Mouse (Mus musculus) intestine, embryonic 16.5 days (tissue): ENCODE data around the gene Nrros. TPM values are rescaled to one million over a fixed set of nuclear protein-coding genes. Genes with fewer than 3 reads are reported as not detected.
A peak's percentile ranks its signal among the peaks of the same experiment; 100 is the strongest.
"Not testable (repeated sequence)": the region's sequence is repeated elsewhere in the genome, so short reads cannot be mapped to it uniquely, and the experiment has no call there.

Experiments used
- ATAC-seq: fragments of 200-750 bp; cut with Nextera tagmentation; 2 replicates; pipeline ENCODE4 v1.8.0; 2017; ENCODE audit warnings: moderate TSS enrichment, moderate library complexity
- H3K27ac ChIP-seq: fragments of 300-500 bp; sonication (generic); 2 replicates; pipeline ENCODE4 v1.5.1; 2014; ENCODE audit warnings: mild to moderate bottlenecking, low read length
- H3K27me3 ChIP-seq: fragments of 300-500 bp; sonication (generic); replicated peaks from 2 replicates; pipeline ENCODE4 v1.6.1; 2014; ENCODE audit warnings: low read length, control low read depth, mixed read lengths; ENCODE audit not compliant: control insufficient read depth, insufficient read depth
- H3K36me3 ChIP-seq: fragments of 300-500 bp; sonication (generic); 2 replicates; pipeline ENCODE4 v1.6.1; 2014; ENCODE audit warnings: low read length, control low read depth; ENCODE audit not compliant: control insufficient read depth, insufficient read depth
- H3K4me1 ChIP-seq: fragments of 300-500 bp; sonication (generic); 2 replicates; pipeline ENCODE4 v1.6.1; 2014; ENCODE audit warnings: low read length, control low read depth, mixed read lengths; ENCODE audit not compliant: control insufficient read depth, insufficient read depth
- H3K4me2 ChIP-seq: fragments of 300-500 bp; sonication (generic); 2 replicates; pipeline ENCODE4 v1.6.1; 2014; ENCODE audit warnings: low read depth, low read length, control low read depth
- H3K4me3 ChIP-seq: fragments of 300-500 bp; sonication (generic); 2 replicates; pipeline ENCODE4 v1.5.1; 2014; ENCODE audit warnings: mild to moderate bottlenecking, low read length
- H3K9ac ChIP-seq: fragments of 300-500 bp; sonication (generic); 2 replicates; pipeline ENCODE4 v1.6.1; 2014; ENCODE audit warnings: low read depth, low read length
- H3K9me3 ChIP-seq: fragments of 300-500 bp; sonication (generic); 2 replicates; pipeline ENCODE4 v1.6.1; 2016; ENCODE audit warnings: low read length, control low read depth; ENCODE audit not compliant: control insufficient read depth
- WGBS: fragments of 180-500 bp; shearing (Covaris S2); extraction: QIAGEN DNeasy Blood & Tissue Kit; methylation state at CpG from one replicate; pipeline ENCODE4 v1.1.7; 2014; 5-methylcytosine and 5-hydroxymethylcytosine counted together
- polyA plus RNA-seq: library from polyadenylated mRNA; unstranded; fragments of >200 nt; fragmentation: Nextera tagmentation; extraction: Ambion mirVana; gene quantifications from 2 replicates; pipeline ENCODE4 v1.2.1, GENCODE M21; 2015

Nrros gene
- polyA plus RNA-seq, 1 experiment from 2014 or later: 13.1 TPM

DNA sequence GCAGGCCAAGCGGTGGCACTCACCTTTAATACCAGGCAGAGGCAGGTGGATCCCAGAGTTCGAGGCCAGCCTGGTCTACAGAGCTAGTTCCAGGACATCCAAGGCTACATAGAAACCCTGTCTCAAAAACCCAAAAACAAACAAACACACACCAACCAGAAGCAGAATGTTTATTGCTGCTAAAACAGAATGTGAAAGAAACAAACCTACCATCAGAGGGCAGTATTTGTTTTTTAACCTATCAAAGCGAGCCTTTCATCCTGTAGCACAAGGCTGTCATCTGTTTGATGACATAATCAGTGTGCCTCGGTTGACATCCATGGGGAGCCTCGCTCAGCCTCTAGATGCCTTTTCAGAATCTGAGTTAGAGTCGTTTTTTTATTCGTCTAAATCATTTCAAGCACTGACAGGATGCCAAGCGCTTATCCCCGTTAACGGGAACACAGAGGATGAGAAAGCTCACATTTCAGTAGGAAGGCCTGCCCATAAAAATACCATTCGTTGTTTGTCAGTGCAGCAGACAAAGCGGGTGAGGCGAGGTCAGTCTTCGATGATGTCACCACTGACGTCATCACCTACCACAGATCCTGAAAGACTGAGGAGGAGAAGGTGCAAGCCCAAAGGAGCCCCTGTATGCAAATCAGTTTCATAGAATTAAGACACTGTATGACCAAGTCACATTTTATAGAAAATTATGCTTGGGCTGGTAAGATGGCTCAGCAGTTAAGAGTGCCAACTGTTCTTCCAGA lies 54.3 kb downstream of the Nrros start:
- no peak overlapping the region for H3K4me2 ChIP-seq
- H3K27me3 ChIP-seq: no peaks in the 10 kb centered on the region
- no peak overlapping the region for H3K9ac ChIP-seq
- 73% methylated on average over 15 of the region's 15 CpGs for WGBS
- no peak overlapping the region for H3K4me3 ChIP-seq
- ATAC-seq: no peak
- no peaks in the 10 kb centered on the region for H3K9me3 ChIP-seq
- H3K36me3 ChIP-seq: peaks cover 5% of the 10 kb centered on the region; the same call in 1 of the 2 replicates
- H3K27ac ChIP-seq: no peak overlapping the region
- H3K4me1 ChIP-seq: no peaks in the 10 kb centered on the region

GRCm38 (mm10) chr16:32108578-32108977 lies 56.8 kb downstream of the Nrros start:
- no peak overlapping the region for H3K4me2 ChIP-seq
- no peaks in the 10 kb centered on the region for H3K9me3 ChIP-seq
- H3K4me3 ChIP-seq: no peak overlapping the region
- H3K27ac ChIP-seq: no peak overlapping the region
- WGBS: 92% methylated on average over 2 of the region's 2 CpGs
- no peaks in the 10 kb centered on the region for H3K4me1 ChIP-seq
- no peak for ATAC-seq
- peaks cover 5% of the 10 kb centered on the region; the same call in 1 of the 2 replicates for H3K36me3 ChIP-seq
- H3K9ac ChIP-seq: no peak overlapping the region
- no peaks in the 10 kb centered on the region for H3K27me3 ChIP-seq

DNA sequence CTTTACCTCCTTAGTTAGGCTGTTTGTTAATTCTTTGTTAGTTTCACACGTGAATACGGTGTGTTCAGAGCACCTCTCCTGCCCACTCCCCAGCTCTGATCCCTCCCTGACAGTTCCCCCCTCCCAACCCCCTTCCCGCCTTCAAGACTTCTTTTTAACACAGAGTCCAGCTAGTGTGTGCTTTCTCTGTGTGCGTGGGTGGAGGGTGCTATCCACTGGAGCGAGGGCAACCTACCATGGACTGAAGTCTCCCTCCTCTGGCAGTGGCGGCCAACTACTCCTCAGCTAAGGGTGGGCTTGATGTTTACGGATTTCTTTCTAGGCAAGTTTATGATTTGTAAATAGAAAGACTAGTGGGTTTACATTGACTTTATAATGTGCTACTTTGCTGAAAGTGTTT lies 57.2 kb downstream of the Nrros start:
- Histone ChIP-seq H3K36me3 (peaks cover 5% of the 10 kb centered on the region; the same call in 1 of the 2 replicates), H3K4me3 (no peak overlapping the region), H3K9ac (no peak overlapping the region), H3K4me1 (no peaks in the 10 kb centered on the region), H3K9me3 (no peaks in the 10 kb centered on the region), H3K27ac (no peak overlapping the region), H3K27me3 (no peaks in the 10 kb centered on the region), H3K4me2 (no peak overlapping the region)
- WGBS: 82% methylated on average over 7 of the region's 7 CpGs
- ATAC-seq: no peak

- H3K36me3 ChIP-seq: peaks cover 5% of the 10 kb centered on the region; the same call in 1 of the 2 replicates
- no peak overlapping the region for H3K4me2 ChIP-seq
- no peak for ATAC-seq
- no peaks in the 10 kb centered on the region for H3K4me1 ChIP-seq
- no peak overlapping the region for H3K27ac ChIP-seq
- 90% methylated on average over 12 of the region's 12 CpGs for WGBS
- H3K9me3 ChIP-seq: no peaks in the 10 kb centered on the region
- H3K27me3 ChIP-seq: no peaks in the 10 kb centered on the region
- no peak overlapping the region for H3K9ac ChIP-seq
- H3K4me3 ChIP-seq: no peak overlapping the region
Measured at GRCm38 (mm10) chr16:32107342-32108045, 57.9 kb downstream of the Nrros start.

DNA sequence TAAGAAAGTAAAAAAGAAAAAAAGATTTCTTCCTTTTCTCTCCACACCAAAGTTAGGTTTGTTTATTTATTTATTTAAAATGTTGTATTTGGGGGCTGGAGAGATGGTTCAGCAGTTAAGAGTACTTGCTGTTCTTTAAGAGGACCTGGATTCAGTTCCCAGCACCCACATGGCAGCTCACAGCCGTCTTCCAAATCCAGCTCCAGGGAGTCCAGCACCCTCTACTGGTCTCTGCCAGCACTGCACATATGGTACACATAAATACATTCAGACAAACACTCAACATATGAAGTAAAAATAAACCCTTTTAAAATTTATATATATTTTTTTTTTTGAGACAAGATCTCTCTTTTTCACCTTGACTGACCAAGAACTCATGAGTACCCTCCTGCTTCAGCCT lies 59.7 kb downstream of the Nrros start:
- Histone ChIP-seq H3K27ac (no peak overlapping the region), H3K9ac (no peak overlapping the region), H3K27me3 (no peaks in the 10 kb centered on the region), H3K4me2 (no peak overlapping the region), H3K4me3 (no peak overlapping the region), H3K4me1 (no peaks in the 10 kb centered on the region), H3K9me3 (no peaks in the 10 kb centered on the region), H3K36me3 (peaks cover 5% of the 10 kb centered on the region; the same call in 1 of the 2 replicates)
- ATAC-seq: no peak
- 89% methylated on average over 1 of the region's 1 CpGs for WGBS

DNA sequence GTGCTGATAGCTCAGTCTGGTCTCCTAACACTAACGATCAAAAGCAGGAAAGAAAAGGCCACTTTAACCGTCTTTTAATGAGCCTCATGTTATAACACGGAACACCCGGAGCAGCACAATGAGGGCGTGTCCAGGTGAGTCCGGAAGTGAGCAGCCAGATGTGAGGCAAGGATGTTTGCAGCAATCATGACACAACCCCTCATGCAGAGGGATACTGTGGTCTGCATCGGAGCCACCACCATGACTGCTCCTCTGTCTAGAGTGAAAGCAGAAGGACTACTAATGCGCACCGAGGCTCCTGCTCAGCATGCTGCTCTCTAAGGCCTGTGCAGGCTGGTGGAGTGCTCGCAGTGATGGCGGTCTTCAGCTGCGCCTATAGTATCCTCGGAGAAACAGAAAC lies 63.1 kb downstream of the Nrros start:
- Histone ChIP-seq H3K9me3 (no peaks in the 10 kb centered on the region), H3K4me2 (no peak overlapping the region), H3K27ac (no peak overlapping the region), H3K27me3 (no peaks in the 10 kb centered on the region), H3K36me3 (peaks cover 5% of the 10 kb centered on the region; the same call in 1 of the 2 replicates), H3K4me1 (peaks cover 9% of the 10 kb centered on the region; the same call in 1 of the 2 replicates), H3K4me3 (no peak overlapping the region), H3K9ac (no peak overlapping the region)
- no peak for ATAC-seq
- WGBS: 83% methylated on average over 13 of the region's 13 CpGs

DNA sequence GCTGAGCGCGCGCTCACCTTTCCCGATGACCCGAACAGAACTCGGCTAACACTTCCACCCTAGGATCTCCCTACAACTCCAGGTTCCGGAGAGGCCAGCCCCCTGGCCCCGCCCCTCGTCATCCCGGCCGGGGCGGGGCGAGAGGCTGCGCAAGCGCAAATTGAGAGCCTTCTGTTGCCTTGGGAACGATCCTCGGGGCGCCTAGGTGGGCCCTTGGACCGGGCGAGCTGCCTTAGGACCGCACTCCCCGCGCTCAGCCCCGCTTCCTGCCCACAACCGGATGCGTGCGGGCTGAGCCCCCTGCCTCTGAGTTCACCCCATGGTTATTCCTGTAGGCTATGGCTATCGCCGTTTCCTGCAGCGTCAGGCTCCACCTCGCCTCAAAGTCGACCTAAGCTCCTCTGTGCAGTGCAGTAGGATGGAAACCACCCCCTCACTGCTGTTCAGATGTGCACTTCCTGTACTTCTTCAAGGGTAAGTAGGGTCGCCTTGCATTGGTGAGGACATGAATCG lies 65.7 kb downstream of the Nrros start, which contains the start of the genes Pigx and Cep19:
Gene Pigx, minus strand, starts transcription at position 103 of the 513 bp plus-strand sequence.
Gene Cep19, plus strand, starts transcription at position 163 of the 513 bp plus-strand sequence.
- H3K9ac ChIP-seq: peak within 1 kb of the TSS; percentile 94
- H3K4me2 ChIP-seq: peak within 1 kb of the TSS; percentile 87
- peaks cover 9% of the 10 kb centered on the region; the same call in 1 of the 2 replicates for H3K4me1 ChIP-seq
- no peaks in the 10 kb centered on the region for H3K27me3 ChIP-seq
- H3K9me3 ChIP-seq: no peaks in the 10 kb centered on the region
- WGBS: 0% methylated on average over 34 of the region's 34 CpGs
- ATAC-seq: peak; percentile 98
- peak within 1 kb of the TSS; percentile 93 for H3K4me3 ChIP-seq
- peak within 1 kb of the TSS; percentile 82 for H3K27ac ChIP-seq
- peaks cover 3% of the 10 kb centered on the region; the same call in 1 of the 2 replicates for H3K36me3 ChIP-seq

GRCm38 (mm10) chr16:32098897-32099637 lies 66.3 kb downstream of the Nrros start:
- Histone ChIP-seq H3K36me3 (peaks cover 3% of the 10 kb centered on the region; the same call in 1 of the 2 replicates), H3K9ac (peak overlapping the region; percentile 94), H3K27ac (peak overlapping the region; percentile 82), H3K27me3 (no peaks in the 10 kb centered on the region), H3K4me1 (peaks cover 9% of the 10 kb centered on the region; the same call in 1 of the 2 replicates), H3K4me3 (peak overlapping the region; percentile 93), H3K9me3 (no peaks in the 10 kb centered on the region), H3K4me2 (peak overlapping the region; percentile 87)
- ATAC-seq: peak; percentile 85
- under 1% methylated on average over 39 of the region's 39 CpGs for WGBS

GRCm38 (mm10) chr16:32097757-32098156 lies 67.6 kb downstream of the Nrros start:
- not testable (repeated sequence) for ATAC-seq
- 76% methylated on average over 2 of the region's 2 CpGs for WGBS

More at GRCm38 (mm10) chr16:32097757-32098156, 67.6 kb downstream of the Nrros start:
- not testable (repeated sequence) for H3K27ac ChIP-seq, H3K9ac ChIP-seq, H3K4me2 ChIP-seq, H3K4me3 ChIP-seq, H3K4me1 ChIP-seq, H3K27me3 ChIP-seq, H3K36me3 ChIP-seq, H3K9me3 ChIP-seq
